Comparison of ENCODE assay signal across 10 mouse cellular contexts in the genomic region with DNA sequence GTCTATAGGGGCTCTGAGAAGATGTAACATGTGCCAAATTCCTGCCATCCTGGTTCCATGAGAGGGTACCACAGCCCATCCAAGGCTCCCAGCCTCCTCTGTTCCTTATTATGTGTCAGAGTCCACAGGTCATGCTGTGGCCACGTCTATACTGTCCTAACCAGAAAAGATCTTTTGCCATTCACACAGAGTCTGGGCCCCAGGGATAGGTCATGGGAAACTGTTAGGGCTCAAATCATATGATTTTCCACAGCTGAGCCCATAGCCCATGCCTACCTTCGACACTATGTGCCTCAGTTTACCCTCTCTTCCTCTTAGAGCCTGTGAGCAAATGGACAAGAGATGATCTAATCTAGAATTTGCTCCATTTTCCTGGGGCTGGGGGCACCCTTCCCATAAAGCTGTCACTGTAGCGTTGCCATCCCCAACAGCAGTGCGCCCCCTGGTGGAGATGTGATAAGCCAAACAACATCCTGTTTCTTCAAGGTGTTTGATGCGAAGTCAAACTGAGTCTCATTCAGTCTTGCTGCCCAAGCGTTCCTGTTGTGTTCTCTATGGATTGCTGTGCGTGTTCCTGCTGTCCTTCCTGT. TPM values are rescaled to one million over a fixed set of nuclear protein-coding genes. Genes with fewer than 3 reads are reported as not detected.
A peak's percentile ranks its signal among the peaks of the same experiment; 100 is the strongest.
DNase-seq lines count a peak whose midpoint lies in the region; TF ChIP-seq lines count a peak whose summit lies in the region.
"Had no signal": no experiment of that assay in that cellular context is flagged by ENCODE, and none has a peak within 500 bp of the region (broad histone marks: within the 10 kb centered on the region; RNA-seq: fewer than 3 reads in every experiment).

No protein-coding gene starts in this region.

- 9% methylated on average over 7 of the region's 7 CpGs for WGBS in lung, adult 2 months

- no peak overlapping the region for H3K4me3 ChIP-seq in lung, adult 2 months (replicated peaks; ENCODE audit: extremely low read depth, low read depth, low read length)
- H3K4me3 ChIP-seq: erythroblast, embryonic 14.5 days; stomach, embryonic 15.5 days had no signal

- TF ChIP-seq CTCF in lung, adult 2 months (IDR thresholded peaks at IDR 0.05; ENCODE audit: insufficient read depth, low read length) = peak; percentile 94

- no peak for TF ChIP-seq POLR2A in lung, adult 2 months (IDR thresholded peaks at IDR 0.05; ENCODE audit: borderline replicate concordance, extremely low read depth, low read depth, low read length)

- DNase-seq in A20 (ENCODE audit: low read depth, low spot score) = peak; percentile 61
- DNase-seq in ZHBTc4 (ENCODE audit: low read depth, low spot score) = peak; percentile 76
- DNase-seq in cerebellum, postnatal 36 days = peak; percentile 91 to 92
- peak; percentile 42 for DNase-seq in gastrocnemius, postnatal 25 days
- DNase-seq in kidney, postnatal 10 days = peak; percentile 92
- peak; percentile 76 for DNase-seq in lung, adult 2 months
- peak; percentile 66 for DNase-seq in ovary, postnatal 14 days (ENCODE audit: low spot score)
- peak; percentile 89 for DNase-seq in thymus, postnatal 14 days

- H3K4me1 ChIP-seq in lung, adult 2 months (ENCODE audit: control insufficient read depth, insufficient read depth, low read length) = no peaks in the 10 kb centered on the region

RNA-seq across cellular contexts. Expression of gene Rtn4r, which starts 44.9 kb away (rescaled TPM):
- total RNA-seq in gastrocnemius, postnatal 25 days (2021) = under 1 TPM in 1 of 2 experiments, not detected in 1; 0.13 TPM
- polyA plus RNA-seq in lung, adult 2 months (2012; rRNA removed) = 1.1 and 1.4 TPM in 2 replicates

RNA-seq across cellular contexts. Expression of gene Ccdc188, which starts 45.3 kb away (rescaled TPM):
- not detected for total RNA-seq in gastrocnemius, postnatal 25 days (2021)
- polyA plus RNA-seq in lung, adult 2 months (2012; rRNA removed) = not detected in 2 replicates
- polyA plus RNA-seq: erythroblast, embryonic 14.5 days; stomach, embryonic 15.5 days had no signal

Comparison
In these comparisons a context has a peak if more than half of its experiments do, and no peak if none do; other contexts are left out.
1. DNase-seq: peak in every context shown above with its lines; median percentile 92 in kidney, postnatal 10 days; 92 in cerebellum, postnatal 36 days; 89 in thymus, postnatal 14 days; 76 in ZHBTc4; 76 in lung, adult 2 months; 66 in ovary, postnatal 14 days; 61 in A20; 42 in gastrocnemius, postnatal 25 days.